Mouse (Mus musculus): ENCODE measurements around the gene Chrna9. TPM values are rescaled to one million over a fixed set of nuclear protein-coding genes. Genes with fewer than 3 reads are reported as not detected.

The Chrna9 gene
- polyA plus RNA-seq, 1 experiment from 2014 or later, result not detected

DNA sequence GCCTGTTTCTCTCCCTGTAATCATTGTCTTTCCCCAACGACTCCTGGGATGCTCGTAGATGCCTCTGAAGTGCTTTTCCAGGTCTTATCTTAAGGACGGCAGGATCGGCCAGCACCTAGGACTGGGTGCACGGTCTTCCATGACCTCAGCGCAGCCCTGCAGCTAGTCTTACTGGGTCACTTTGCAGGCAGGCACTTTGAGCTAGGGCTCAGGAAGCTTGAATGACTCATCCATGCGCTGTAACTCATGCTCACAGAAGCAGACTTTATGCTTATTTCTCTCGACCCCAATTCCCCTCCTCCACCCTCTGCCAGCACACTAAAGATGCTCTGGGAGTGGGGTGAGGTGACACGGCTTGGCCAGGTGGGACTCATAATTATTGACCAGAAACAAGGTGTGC lies 31.9 kb upstream of the Chrna9 start:
- ATAC-seq, result no peak
- H3K27me3 ChIP-seq, result no peaks in the 10 kb centered on the region
- peaks cover 19% of the 10 kb centered on the region; the same call in 1 of the 2 replicates for H3K9me3 ChIP-seq (replicated peaks)
- no peak overlapping the region for H3K4me2 ChIP-seq
- H3K4me3 ChIP-seq, result no peak overlapping the region
- 93% methylated on average over 9 of the region's 9 CpGs for WGBS
- no peak overlapping the region for H3K27ac ChIP-seq
- no peaks in the 10 kb centered on the region for H3K36me3 ChIP-seq (ENCODE audit: poor library complexity, severe bottlenecking)
- H3K4me1 ChIP-seq, result peaks cover 5% of the 10 kb centered on the region; the same call in 1 of the 2 replicates
- H3K9ac ChIP-seq, result no peak overlapping the region

- H3K4me3 ChIP-seq, result no peak overlapping the region
- H3K9me3 ChIP-seq (replicated peaks), result peaks cover 19% of the 10 kb centered on the region; the same call in 1 of the 2 replicates
- H3K36me3 ChIP-seq (ENCODE audit: poor library complexity, severe bottlenecking), result no peaks in the 10 kb centered on the region
- WGBS, result 93% methylated on average over 4 of the region's 4 CpGs
- H3K4me2 ChIP-seq, result no peak overlapping the region
- peaks cover 5% of the 10 kb centered on the region; the same call in 1 of the 2 replicates for H3K4me1 ChIP-seq
- H3K9ac ChIP-seq, result no peak overlapping the region
- H3K27me3 ChIP-seq, result no peaks in the 10 kb centered on the region
- ATAC-seq, result no peak
- H3K27ac ChIP-seq, result no peak overlapping the region
These were observed 30.2 kb upstream of the Chrna9 start for GRCm38 (mm10) chr5:65904476-65904875.

DNA sequence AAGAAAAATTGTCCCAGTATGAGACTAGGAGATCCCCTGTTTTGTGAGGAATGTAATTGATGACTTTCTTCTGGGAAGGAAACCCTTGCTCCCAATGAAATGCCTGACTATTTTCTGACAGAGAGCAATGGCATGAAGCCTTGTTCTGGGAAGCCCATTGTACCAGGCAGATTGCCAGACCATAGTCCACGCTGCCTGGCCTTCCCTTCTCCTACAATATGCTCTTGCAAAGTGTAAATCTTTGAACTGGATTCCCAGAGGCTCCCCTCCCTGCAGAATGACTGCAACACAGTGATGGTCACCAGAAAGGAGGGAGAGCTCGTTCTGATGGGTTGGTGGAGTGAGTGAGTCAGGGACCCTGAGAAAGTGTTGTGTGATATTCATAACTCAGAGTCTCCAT lies 26.0 kb upstream of the Chrna9 start:
- H3K9ac ChIP-seq, result no peak overlapping the region
- H3K36me3 ChIP-seq (ENCODE audit: poor library complexity, severe bottlenecking), result no peaks in the 10 kb centered on the region
- H3K4me3 ChIP-seq, result no peak overlapping the region
- peaks cover 13% of the 10 kb centered on the region; the same call in 1 of the 2 replicates for H3K9me3 ChIP-seq (replicated peaks)
- H3K4me1 ChIP-seq, result no peaks in the 10 kb centered on the region
- no peak for ATAC-seq
- 79% methylated on average over 2 of the region's 2 CpGs for WGBS
- no peaks in the 10 kb centered on the region for H3K27me3 ChIP-seq
- H3K4me2 ChIP-seq, result no peak overlapping the region
- H3K27ac ChIP-seq, result no peak overlapping the region

GRCm38 (mm10) chr5:65909321-65909720 lies 25.4 kb upstream of the Chrna9 start:
- Histone ChIP-seq H3K4me1 (no peaks in the 10 kb centered on the region), H3K9ac (no peak overlapping the region), H3K36me3 (ENCODE audit: poor library complexity, severe bottlenecking) (no peaks in the 10 kb centered on the region), H3K4me3 (no peak overlapping the region), H3K9me3 (replicated peaks) (0 out of 2 replicates have a peak, but pooled peaks cover 7% of the 10 kb centered on the region), H3K4me2 (no peak overlapping the region), H3K27ac (no peak overlapping the region), H3K27me3 (no peaks in the 10 kb centered on the region)
- ATAC-seq, result no peak
- 76% methylated on average over 4 of the region's 4 CpGs for WGBS

GRCm38 (mm10) chr5:65910398-65910797 lies 24.3 kb upstream of the Chrna9 start:
- H3K4me1 ChIP-seq, result no peaks in the 10 kb centered on the region
- whole genome bisulfite sequencing, result 78% methylated on average over 4 of the region's 4 CpGs
- H3K9ac ChIP-seq, result no peak overlapping the region
- H3K4me3 ChIP-seq, result no peak overlapping the region
- H3K27ac ChIP-seq, result no peak overlapping the region
- no peaks in the 10 kb centered on the region for H3K36me3 ChIP-seq (ENCODE audit: poor library complexity, severe bottlenecking)
- no peaks in the 10 kb centered on the region for H3K27me3 ChIP-seq
- ATAC-seq, result no peak
- H3K9me3 ChIP-seq (replicated peaks), result no peaks in the 10 kb centered on the region
- no peak overlapping the region for H3K4me2 ChIP-seq

DNA sequence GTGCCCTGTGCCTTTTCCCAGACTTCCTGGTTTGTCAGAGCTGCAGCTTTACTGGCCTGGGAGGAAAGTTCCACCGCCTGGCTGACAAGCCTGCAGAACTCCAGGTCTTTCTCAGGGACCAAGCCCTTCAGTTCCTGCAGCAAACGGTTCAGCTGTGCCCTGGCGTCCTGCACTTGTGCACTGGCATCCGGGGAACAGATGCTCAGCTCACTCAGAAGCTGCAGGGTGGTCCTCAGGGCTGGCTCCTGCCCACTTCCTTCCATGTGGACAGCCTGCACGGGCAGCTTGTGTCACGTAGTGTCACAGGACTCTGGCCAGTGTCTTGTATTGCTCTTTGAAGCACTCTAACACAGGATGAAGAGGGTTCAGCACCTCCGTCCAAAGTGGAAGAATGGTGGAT lies 23.0 kb upstream of the Chrna9 start:
- Histone ChIP-seq H3K4me2 (no peak overlapping the region), H3K27ac (no peak overlapping the region), H3K27me3 (no peaks in the 10 kb centered on the region), H3K4me3 (no peak overlapping the region), H3K4me1 (no peaks in the 10 kb centered on the region), H3K9ac (no peak overlapping the region), H3K9me3 (replicated peaks) (no peaks in the 10 kb centered on the region), H3K36me3 (ENCODE audit: poor library complexity, severe bottlenecking) (no peaks in the 10 kb centered on the region)
- no peak for ATAC-seq
- 84% methylated on average over 7 of the region's 7 CpGs for WGBS

- Histone ChIP-seq H3K4me1 (no peaks in the 10 kb centered on the region), H3K4me3 (no peak overlapping the region), H3K4me2 (no peak overlapping the region), H3K9me3 (replicated peaks) (no peaks in the 10 kb centered on the region), H3K36me3 (ENCODE audit: poor library complexity, severe bottlenecking) (no peaks in the 10 kb centered on the region), H3K27ac (no peak overlapping the region), H3K27me3 (no peaks in the 10 kb centered on the region), H3K9ac (no peak overlapping the region)
- WGBS, result 92% methylated on average over 5 of the region's 5 CpGs
- ATAC-seq, result no peak
These were observed 22.5 kb upstream of the Chrna9 start for GRCm38 (mm10) chr5:65912201-65912600.

DNA sequence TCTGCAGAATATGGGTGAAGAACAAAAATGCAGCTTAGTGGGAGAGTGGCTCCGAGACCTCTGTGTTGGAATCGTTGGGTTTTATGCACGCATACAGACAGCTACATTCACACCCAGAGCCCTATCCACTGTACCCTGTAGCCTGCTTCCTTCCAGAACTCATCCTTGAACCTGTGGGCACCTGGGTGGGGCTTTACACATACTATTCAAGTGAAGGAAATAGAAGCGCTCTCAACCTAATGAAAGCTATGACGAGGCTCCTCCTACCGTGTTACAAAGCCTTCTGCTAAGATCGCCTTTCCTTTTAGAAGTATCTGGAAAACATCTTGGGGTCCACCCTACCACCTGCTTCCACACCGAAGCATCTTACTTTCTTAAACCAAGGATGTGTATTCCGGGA lies 21.6 kb upstream of the Chrna9 start:
- no peak overlapping the region for H3K9ac ChIP-seq
- no peaks in the 10 kb centered on the region for H3K27me3 ChIP-seq
- peaks cover under 1% of the 10 kb centered on the region; the same call in 1 of the 2 replicates for H3K4me1 ChIP-seq
- H3K36me3 ChIP-seq (ENCODE audit: poor library complexity, severe bottlenecking), result no peaks in the 10 kb centered on the region
- H3K27ac ChIP-seq, result no peak overlapping the region
- no peaks in the 10 kb centered on the region for H3K9me3 ChIP-seq (replicated peaks)
- no peak overlapping the region for H3K4me2 ChIP-seq
- WGBS, result 92% methylated on average over 9 of the region's 9 CpGs
- no peak overlapping the region for H3K4me3 ChIP-seq
- ATAC-seq, result no peak

- H3K4me2 ChIP-seq, result no peak overlapping the region
- no peaks in the 10 kb centered on the region for H3K36me3 ChIP-seq (ENCODE audit: poor library complexity, severe bottlenecking)
- no peaks in the 10 kb centered on the region for H3K9me3 ChIP-seq (replicated peaks)
- H3K4me1 ChIP-seq, result peaks cover 10% of the 10 kb centered on the region
- no peak overlapping the region for H3K4me3 ChIP-seq
- H3K27me3 ChIP-seq, result no peaks in the 10 kb centered on the region
- ATAC-seq, result no peak
- WGBS, result 91% methylated on average over 7 of the region's 7 CpGs
- H3K9ac ChIP-seq, result no peak overlapping the region
- H3K27ac ChIP-seq, result no peak overlapping the region
These were observed 20.4 kb upstream of the Chrna9 start for GRCm38 (mm10) chr5:65914342-65914741.

- Histone ChIP-seq H3K4me2 (no peak overlapping the region), H3K9ac (no peak overlapping the region), H3K27ac (no peak overlapping the region), H3K4me1 (peaks cover 10% of the 10 kb centered on the region), H3K9me3 (replicated peaks) (no peaks in the 10 kb centered on the region), H3K4me3 (no peak overlapping the region), H3K36me3 (ENCODE audit: poor library complexity, severe bottlenecking) (no peaks in the 10 kb centered on the region), H3K27me3 (no peaks in the 10 kb centered on the region)
- 86% methylated on average over 5 of the region's 5 CpGs for WGBS
- ATAC-seq, result no peak
These were observed 17.8 kb upstream of the Chrna9 start for GRCm38 (mm10) chr5:65916930-65917329.

GRCm38 (mm10) chr5:65918601-65919000 lies 16.1 kb upstream of the Chrna9 start:
- no peaks in the 10 kb centered on the region for H3K36me3 ChIP-seq (ENCODE audit: poor library complexity, severe bottlenecking)
- 82% methylated on average over 3 of the region's 3 CpGs for WGBS
- no peaks in the 10 kb centered on the region for H3K9me3 ChIP-seq (replicated peaks)
- H3K4me3 ChIP-seq, result no peak overlapping the region
- no peaks in the 10 kb centered on the region for H3K27me3 ChIP-seq
- H3K27ac ChIP-seq, result peak overlapping the region; percentile 52
- ATAC-seq, result peak; percentile 69
- no peak overlapping the region for H3K9ac ChIP-seq
- peaks cover 10% of the 10 kb centered on the region for H3K4me1 ChIP-seq
- no peak overlapping the region for H3K4me2 ChIP-seq

DNA sequence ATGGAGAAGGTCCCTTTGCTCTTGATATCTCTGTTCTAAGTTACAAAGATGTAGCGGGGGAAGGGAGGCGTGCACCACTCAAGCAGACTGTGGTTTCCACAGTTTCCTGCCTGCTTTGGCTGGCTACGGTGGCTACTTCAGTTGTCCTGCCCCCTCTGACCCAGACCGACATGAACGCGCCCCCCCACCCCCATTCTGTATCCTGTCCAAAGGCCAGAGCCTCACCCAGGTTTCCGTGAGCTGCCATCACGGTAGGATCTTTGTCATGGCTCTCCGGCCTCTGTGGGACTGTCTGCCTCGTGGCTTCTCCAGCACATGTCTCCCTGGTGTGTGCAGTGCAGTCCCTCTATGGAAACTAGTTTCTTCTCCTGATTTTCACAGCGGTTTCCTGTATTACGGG lies 15.4 kb upstream of the Chrna9 start:
- Histone ChIP-seq H3K9me3 (replicated peaks) (no peaks in the 10 kb centered on the region), H3K27ac (peak overlapping the region; percentile 10; the same call in 1 of the 2 replicates), H3K9ac (no peak overlapping the region), H3K4me1 (peaks cover 10% of the 10 kb centered on the region), H3K4me2 (no peak overlapping the region), H3K4me3 (no peak overlapping the region), H3K36me3 (ENCODE audit: poor library complexity, severe bottlenecking) (no peaks in the 10 kb centered on the region), H3K27me3 (no peaks in the 10 kb centered on the region)
- ATAC-seq, result no peak
- WGBS, result 90% methylated on average over 12 of the region's 12 CpGs

DNA sequence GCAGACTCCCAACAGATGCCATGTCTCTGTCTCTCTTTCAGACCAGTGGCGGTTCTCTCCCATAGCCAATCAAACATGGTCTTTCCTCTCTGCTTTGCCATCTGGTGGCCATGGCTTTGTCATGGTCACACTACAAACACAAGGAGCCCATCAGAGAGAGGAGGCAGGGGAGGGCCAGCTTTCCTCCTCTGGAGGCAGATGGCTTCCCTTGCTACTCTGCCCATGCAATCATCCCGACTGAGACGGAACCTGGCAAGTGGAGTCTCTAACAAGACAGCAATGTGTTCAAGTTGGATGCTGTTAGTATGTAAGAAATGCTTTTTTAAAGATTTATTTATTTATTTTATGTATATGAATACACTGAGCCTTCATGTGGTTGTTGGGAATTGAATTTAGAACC lies 14.8 kb upstream of the Chrna9 start:
- 91% methylated on average over 3 of the region's 3 CpGs for WGBS
- Histone ChIP-seq H3K27me3 (no peaks in the 10 kb centered on the region), H3K4me1 (peaks cover 10% of the 10 kb centered on the region), H3K9me3 (replicated peaks) (no peaks in the 10 kb centered on the region), H3K9ac (no peak overlapping the region), H3K36me3 (ENCODE audit: poor library complexity, severe bottlenecking) (no peaks in the 10 kb centered on the region), H3K27ac (no peak overlapping the region), H3K4me2 (no peak overlapping the region), H3K4me3 (no peak overlapping the region)
- no peak for ATAC-seq

Data from forebrain, embryonic 13.5 days (tissue).